Mouse (Mus musculus) embryonic fibroblast, embryonic 13.5 days (primary cell): ENCODE results near the gene Cplx3.

Source experiments
- CTCF ChIP-seq: IDR thresholded peaks from 2 replicates; pipeline ENCODE4 v1.5.1; 2011; ENCODE audit warnings: mild to moderate bottlenecking, control low read depth, low read length, moderate library complexity, borderline replicate concordance; ENCODE audit not compliant: insufficient read depth
- POLR2A ChIP-seq: IDR thresholded peaks from 2 replicates; pipeline ENCODE4 v1.6.1; 2011; ENCODE audit warnings: low read depth, mild to moderate bottlenecking, control low read depth, low read length, moderate library complexity

DNA sequence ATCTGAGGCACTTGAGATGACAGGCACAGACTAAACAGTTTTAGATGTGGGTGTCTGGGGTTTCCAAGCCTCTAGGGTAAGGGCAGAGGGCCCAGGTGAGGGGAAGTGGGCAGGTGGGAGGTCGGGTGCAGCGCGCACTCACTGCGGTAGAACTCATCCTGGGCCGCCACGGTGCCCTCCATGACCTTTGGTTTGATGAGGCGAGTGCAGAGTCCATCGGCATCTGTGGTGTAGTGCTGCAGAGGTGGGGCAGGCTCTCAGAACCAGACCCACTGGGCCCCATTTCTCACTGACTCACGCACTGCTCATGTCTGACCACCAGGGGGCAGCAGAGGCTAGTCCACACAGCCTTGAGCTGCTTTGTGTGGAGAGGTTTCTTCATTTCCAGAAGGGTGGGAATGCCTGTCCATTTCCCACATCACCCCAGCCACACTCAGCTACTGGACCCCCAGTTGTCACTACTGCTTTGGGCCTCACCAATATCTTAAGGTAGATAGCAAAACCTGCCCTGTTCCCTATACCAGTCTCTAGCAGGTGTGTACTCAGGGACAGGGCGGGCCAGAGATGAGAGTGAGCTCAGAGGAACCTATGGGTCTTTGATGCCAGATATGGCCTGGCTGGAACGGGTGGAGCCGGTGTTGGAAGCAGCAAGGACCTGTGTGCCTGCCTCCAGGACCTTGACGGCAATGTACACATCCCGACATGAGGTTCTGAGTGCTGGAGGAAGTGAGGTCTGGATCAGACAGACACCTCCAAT, 23.2 kb upstream of the Cplx3 start:
- peak; percentile 94 for TF ChIP-seq CTCF
- no peak for TF ChIP-seq POLR2A
